Mouse (Mus musculus): ENCODE data around the gene Gskip. TPM values are rescaled to one million over a fixed set of nuclear protein-coding genes. Genes with fewer than 3 reads are reported as not detected.

Gene Gskip
- polyA plus RNA-seq, 1 experiment = 31.7 TPM

DNA sequence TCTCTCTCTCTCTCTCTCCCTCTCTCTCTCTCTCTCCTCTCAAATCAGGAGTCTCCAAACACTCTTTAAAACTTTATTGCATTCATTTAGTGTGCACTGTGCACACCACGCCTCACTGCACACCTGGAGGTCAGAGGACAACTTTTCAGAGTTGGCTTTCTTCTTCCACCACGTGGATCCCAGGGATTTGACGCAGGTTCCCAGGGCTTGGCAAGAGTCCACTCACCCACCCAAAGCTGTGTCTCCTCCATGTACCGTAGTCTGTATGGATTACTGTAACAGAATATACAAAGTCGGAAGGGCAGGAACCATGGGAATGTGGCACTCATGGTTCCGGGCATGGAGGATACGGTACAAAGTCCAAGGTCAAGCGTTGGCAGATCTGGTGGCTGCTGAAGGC is 55.0 kb downstream of the Gskip start:
- Histone ChIP-seq H3K27ac (ENCODE audit: insufficient read depth, low read length) (no peak overlapping the region), H3K27me3 (ENCODE audit: control insufficient read depth, insufficient read depth, low read length) (no peaks in the 10 kb centered on the region), H3K4me3 (replicated peaks; ENCODE audit: insufficient read depth, low read depth, low read length) (no peak overlapping the region), H3K4me1 (ENCODE audit: control insufficient read depth, insufficient read depth, low read length) (no peaks in the 10 kb centered on the region)
- WGBS = 78% methylated on average over 8 of the region's 8 CpGs
- no peak for TF ChIP-seq CTCF (IDR thresholded peaks at IDR 0.05; ENCODE audit: borderline replicate concordance, insufficient read depth, low read depth, low read length)
- TF ChIP-seq POLR2A (IDR thresholded peaks at IDR 0.05; ENCODE audit: borderline replicate concordance, insufficient read depth, low read length) = no peak
- DNase-seq = no peak

GRCm38 (mm10) chr12:105748114-105748513 is 63.5 kb downstream of the Gskip start:
- WGBS = 84% methylated on average over 5 of the region's 5 CpGs

More at GRCm38 (mm10) chr12:105748114-105748513, 63.5 kb downstream of the Gskip start:
- no peak for TF ChIP-seq POLR2A (IDR thresholded peaks at IDR 0.05; ENCODE audit: borderline replicate concordance, insufficient read depth, low read length)
- H3K4me3 ChIP-seq (replicated peaks; ENCODE audit: insufficient read depth, low read depth, low read length) = no peak overlapping the region
- H3K27ac ChIP-seq (ENCODE audit: insufficient read depth, low read length) = no peak overlapping the region
- DNase-seq = no peak
- H3K27me3 ChIP-seq (ENCODE audit: control insufficient read depth, insufficient read depth, low read length) = no peaks in the 10 kb centered on the region
- H3K4me1 ChIP-seq (ENCODE audit: control insufficient read depth, insufficient read depth, low read length) = no peaks in the 10 kb centered on the region

Other genes with a start within 250 kb of the Gskip start
- gene D430019H16Rik, start 231.0 kb upstream of the Gskip start, polyA plus RNA-seq (2012; rRNA removed) = 5.8 and 6.7 TPM in 2 replicates
- 0.68 and 0.70 TPM in 2 replicates for gene Bdkrb2, start 121.6 kb upstream of the Gskip start, polyA plus RNA-seq (2012; rRNA removed)
- 0.36 TPM in 1 of 2 replicates, not detected in the other for gene Bdkrb1, start 81.7 kb upstream of the Gskip start, polyA plus RNA-seq (2012; rRNA removed)
- gene Atg2b, start 382 bp downstream of the Gskip start, polyA plus RNA-seq (2012; rRNA removed) = 47.4 and 48.8 TPM in 2 replicates
- 1.3 and 2.2 TPM in 2 replicates for gene Ak7, start 21.1 kb downstream of the Gskip start, polyA plus RNA-seq (2012; rRNA removed)
- gene Papola, start 99.9 kb downstream of the Gskip start, polyA plus RNA-seq (2012; rRNA removed) = 99.3 and 106 TPM in 2 replicates

Measured in cerebellum, adult 2 months (tissue).